Mouse (Mus musculus): Measurements from ENCODE around the gene Maco1. TPM values are rescaled to one million over a fixed set of nuclear protein-coding genes. Genes with fewer than 3 reads are reported as not detected.

The Maco1 gene
- polyA plus RNA-seq, 1 experiment from 2014 or later, result 115 TPM

DNA sequence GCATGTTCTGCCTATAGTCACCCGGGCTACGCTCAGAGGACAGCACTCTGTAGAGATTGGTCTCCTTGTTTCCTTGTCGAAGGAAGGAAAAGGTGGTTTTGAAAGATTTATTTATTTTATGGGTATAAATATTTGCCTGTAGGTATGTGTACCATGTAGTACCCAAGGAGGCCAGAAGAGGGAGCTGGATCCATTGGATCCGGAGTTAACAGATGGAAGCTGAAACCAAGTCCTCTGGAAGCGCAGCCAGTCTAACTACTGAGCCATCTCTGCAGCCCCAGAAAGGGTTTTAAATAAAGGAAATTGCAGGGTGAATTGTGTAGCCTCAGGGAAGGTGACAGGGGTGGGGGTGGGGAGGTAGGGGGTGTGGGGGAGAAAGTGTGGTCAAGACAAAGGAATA is 68.4 kb downstream of the Maco1 start:
- WGBS, result 51% methylated on average over 5 of the region's 5 CpGs
- Histone ChIP-seq H3K9me3 (ENCODE audit: control insufficient read depth, low read length) (no peaks in the 10 kb centered on the region), H3K27ac (ENCODE audit: low read depth, low read length) (no peak overlapping the region), H3K4me1 (ENCODE audit: control insufficient read depth, insufficient read depth, low read length) (no peaks in the 10 kb centered on the region), H3K4me3 (ENCODE audit: low read depth, low read length) (no peak overlapping the region), H3K27me3 (ENCODE audit: control insufficient read depth, insufficient read depth, low read length) (no peaks in the 10 kb centered on the region), H3K4me2 (ENCODE audit: low read depth, low read length) (no peak overlapping the region), H3K36me3 (ENCODE audit: control insufficient read depth, insufficient read depth, low read length) (no peaks in the 10 kb centered on the region), H3K9ac (replicated peaks; ENCODE audit: low read depth, low read length) (no peak overlapping the region)
- no peak for ATAC-seq (ENCODE audit: low read depth)

GRCm38 (mm10) chr4:134779136-134779934 is 73.8 kb downstream of the Maco1 start:
- Histone ChIP-seq H3K27ac (ENCODE audit: low read depth, low read length) (no peak overlapping the region), H3K36me3 (ENCODE audit: control insufficient read depth, insufficient read depth, low read length) (no peaks in the 10 kb centered on the region), H3K4me3 (ENCODE audit: low read depth, low read length) (no peak overlapping the region), H3K9me3 (ENCODE audit: control insufficient read depth, low read length) (no peaks in the 10 kb centered on the region), H3K4me1 (ENCODE audit: control insufficient read depth, insufficient read depth, low read length) (no peaks in the 10 kb centered on the region), H3K27me3 (ENCODE audit: control insufficient read depth, insufficient read depth, low read length) (no peaks in the 10 kb centered on the region), H3K9ac (replicated peaks; ENCODE audit: low read depth, low read length) (no peak overlapping the region), H3K4me2 (ENCODE audit: low read depth, low read length) (no peak overlapping the region)
- 31% methylated on average over 14 of the region's 14 CpGs for WGBS
- ATAC-seq (ENCODE audit: low read depth), result no peak

DNA sequence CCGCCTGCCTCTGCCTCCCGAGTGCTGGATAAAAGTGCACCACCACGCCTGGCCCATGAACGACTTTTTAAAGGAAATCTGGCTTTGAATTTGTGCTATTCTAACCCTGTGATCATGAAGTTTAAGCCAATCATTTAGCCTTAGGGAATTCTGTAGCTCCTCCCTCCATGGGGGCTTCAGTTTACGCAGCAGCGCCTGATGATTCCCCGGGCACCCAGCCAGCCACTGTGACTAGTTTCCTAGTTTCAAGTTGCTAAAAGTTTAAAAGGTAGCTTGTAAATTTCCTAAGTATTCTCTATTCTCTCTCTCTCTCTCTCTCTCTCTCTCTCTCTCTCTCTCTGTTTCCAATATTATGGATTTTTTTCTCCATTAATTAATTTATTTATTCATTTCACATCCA is 76.9 kb downstream of the Maco1 start:
- Histone ChIP-seq H3K9me3 (ENCODE audit: control insufficient read depth, low read length) (no peaks in the 10 kb centered on the region), H3K36me3 (ENCODE audit: control insufficient read depth, insufficient read depth, low read length) (no peaks in the 10 kb centered on the region), H3K27me3 (ENCODE audit: control insufficient read depth, insufficient read depth, low read length) (no peaks in the 10 kb centered on the region), H3K27ac (ENCODE audit: low read depth, low read length) (no peak overlapping the region), H3K4me1 (ENCODE audit: control insufficient read depth, insufficient read depth, low read length) (peaks cover 4% of the 10 kb centered on the region; the same call in 1 of the 2 replicates), H3K4me2 (ENCODE audit: low read depth, low read length) (no peak overlapping the region), H3K4me3 (ENCODE audit: low read depth, low read length) (no peak overlapping the region), H3K9ac (replicated peaks; ENCODE audit: low read depth, low read length) (no peak overlapping the region)
- no peak for ATAC-seq (ENCODE audit: low read depth)
- WGBS, result 62% methylated on average over 7 of the region's 7 CpGs

DNA sequence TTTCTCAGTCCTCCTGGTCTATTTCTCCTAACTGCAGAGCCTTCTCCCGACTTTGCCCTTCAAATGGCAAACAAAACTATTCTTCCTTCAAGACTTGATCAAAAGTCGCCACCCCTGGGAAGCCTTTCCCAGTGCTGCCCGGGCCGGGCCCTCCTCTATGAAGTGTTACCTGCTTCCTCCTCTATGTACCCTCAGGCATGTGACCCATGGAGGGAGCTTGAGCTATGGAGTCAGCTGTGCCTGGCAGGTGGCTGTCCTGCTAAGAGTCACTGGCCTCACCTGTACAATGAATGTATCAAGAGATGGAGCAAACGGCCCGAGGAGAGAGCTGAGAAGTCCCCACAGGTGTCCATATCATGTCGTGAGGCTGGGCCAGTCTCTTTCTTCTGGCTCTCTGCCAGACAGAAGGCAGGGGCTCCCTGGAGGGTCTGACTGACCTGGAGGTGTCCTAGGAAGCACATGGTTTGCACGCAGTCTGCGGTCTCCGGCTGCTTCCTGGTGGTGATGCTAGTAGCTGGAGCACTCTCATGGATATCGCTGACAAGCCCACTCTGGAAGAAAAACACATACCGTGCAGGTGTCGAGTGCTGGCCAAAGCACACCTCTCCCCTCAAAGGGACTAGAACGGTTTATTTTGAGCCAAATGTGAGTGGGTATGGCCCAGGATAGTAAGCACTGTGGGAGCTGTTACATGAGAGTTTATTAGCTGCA is 77.8 kb downstream of the Maco1 start:
- ATAC-seq (ENCODE audit: low read depth), result no peak
- Histone ChIP-seq H3K4me2 (ENCODE audit: low read depth, low read length) (no peak overlapping the region), H3K4me1 (ENCODE audit: control insufficient read depth, insufficient read depth, low read length) (peaks cover 4% of the 10 kb centered on the region; the same call in 1 of the 2 replicates), H3K27me3 (ENCODE audit: control insufficient read depth, insufficient read depth, low read length) (no peaks in the 10 kb centered on the region), H3K9ac (replicated peaks; ENCODE audit: low read depth, low read length) (no peak overlapping the region), H3K27ac (ENCODE audit: low read depth, low read length) (no peak overlapping the region), H3K9me3 (ENCODE audit: control insufficient read depth, low read length) (no peaks in the 10 kb centered on the region), H3K4me3 (ENCODE audit: low read depth, low read length) (no peak overlapping the region), H3K36me3 (ENCODE audit: control insufficient read depth, insufficient read depth, low read length) (no peaks in the 10 kb centered on the region)
- WGBS, result 66% methylated on average over 13 of the region's 14 CpGs

- no peak overlapping the region for H3K27ac ChIP-seq (ENCODE audit: low read depth, low read length)
- no peak overlapping the region for H3K9ac ChIP-seq (replicated peaks; ENCODE audit: low read depth, low read length)
- no peak overlapping the region for H3K4me2 ChIP-seq (ENCODE audit: low read depth, low read length)
- H3K36me3 ChIP-seq (ENCODE audit: control insufficient read depth, insufficient read depth, low read length), result no peaks in the 10 kb centered on the region
- 88% methylated on average over 6 of the region's 6 CpGs for WGBS
- peaks cover 4% of the 10 kb centered on the region; the same call in 1 of the 2 replicates for H3K4me1 ChIP-seq (ENCODE audit: control insufficient read depth, insufficient read depth, low read length)
- no peak overlapping the region for H3K4me3 ChIP-seq (ENCODE audit: low read depth, low read length)
- H3K9me3 ChIP-seq (ENCODE audit: control insufficient read depth, low read length), result no peaks in the 10 kb centered on the region
- no peak for ATAC-seq (ENCODE audit: low read depth)
- H3K27me3 ChIP-seq (ENCODE audit: control insufficient read depth, insufficient read depth, low read length), result peaks cover 4% of the 10 kb centered on the region; the same call in 1 of the 2 replicates
Observed at GRCm38 (mm10) chr4:134774126-134774525, 79.0 kb downstream of the Maco1 start.

DNA sequence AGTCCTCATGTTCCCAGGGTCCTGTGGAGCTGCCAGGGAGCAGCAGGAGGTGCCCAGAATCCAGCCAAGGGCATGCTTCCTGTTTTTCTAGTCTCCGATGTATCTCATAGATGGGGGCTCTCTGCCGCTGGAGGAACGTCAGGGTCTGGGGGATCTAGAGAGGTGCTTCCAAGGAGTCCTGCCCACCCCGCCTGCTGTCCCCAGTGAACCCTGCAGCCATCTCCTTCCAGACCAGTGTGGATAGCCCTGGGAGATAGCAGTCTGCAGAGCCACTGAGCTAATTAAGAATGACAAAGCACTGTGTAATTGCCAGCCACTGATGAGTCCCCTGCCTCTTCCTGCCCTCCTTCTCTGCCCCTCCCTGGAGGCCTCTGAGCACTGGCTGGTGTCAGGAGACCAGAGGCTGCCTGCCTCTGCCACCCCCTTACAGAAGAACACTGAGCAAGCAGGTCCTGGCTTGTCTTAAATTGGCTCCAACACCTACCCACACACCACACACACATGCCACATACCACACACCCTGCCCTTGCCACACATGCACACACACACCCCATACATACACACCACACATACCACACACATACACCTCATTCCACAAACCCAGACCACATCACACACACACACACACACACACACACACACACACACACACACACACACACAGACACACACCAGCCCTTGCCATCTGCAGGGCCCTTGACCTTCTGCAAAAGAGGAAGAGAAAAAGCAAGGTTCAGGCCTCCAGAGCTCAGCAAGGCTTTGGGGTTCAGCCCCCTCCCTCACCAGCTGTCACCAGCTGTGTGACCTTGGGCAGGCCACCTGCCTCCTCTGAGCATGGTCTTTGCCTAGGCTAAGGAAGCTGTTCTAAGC is 80.1 kb downstream of the Maco1 start:
- H3K9me3 ChIP-seq (ENCODE audit: control insufficient read depth, low read length), result no peaks in the 10 kb centered on the region
- no peak overlapping the region for H3K27ac ChIP-seq (ENCODE audit: low read depth, low read length)
- ATAC-seq (ENCODE audit: low read depth), result peak; percentile 38; the same call in 1 of the 2 replicates
- H3K36me3 ChIP-seq (ENCODE audit: control insufficient read depth, insufficient read depth, low read length), result no peaks in the 10 kb centered on the region
- peaks cover 4% of the 10 kb centered on the region; the same call in 1 of the 2 replicates for H3K27me3 ChIP-seq (ENCODE audit: control insufficient read depth, insufficient read depth, low read length)
- H3K9ac ChIP-seq (replicated peaks; ENCODE audit: low read depth, low read length), result no peak overlapping the region
- H3K4me1 ChIP-seq (ENCODE audit: control insufficient read depth, insufficient read depth, low read length), result peaks cover 4% of the 10 kb centered on the region; the same call in 1 of the 2 replicates
- H3K4me2 ChIP-seq (ENCODE audit: low read depth, low read length), result no peak overlapping the region
- H3K4me3 ChIP-seq (ENCODE audit: low read depth, low read length), result no peak overlapping the region
- 12% methylated on average over 4 of the region's 4 CpGs for whole genome bisulfite sequencing

GRCm38 (mm10) chr4:134769891-134770290 is 83.3 kb downstream of the Maco1 start:
- Histone ChIP-seq H3K27me3 (ENCODE audit: control insufficient read depth, insufficient read depth, low read length) (peaks cover 6% of the 10 kb centered on the region; the same call in 1 of the 2 replicates), H3K27ac (ENCODE audit: low read depth, low read length) (no peak overlapping the region), H3K4me3 (ENCODE audit: low read depth, low read length) (no peak overlapping the region), H3K4me1 (ENCODE audit: control insufficient read depth, insufficient read depth, low read length) (peaks cover 10% of the 10 kb centered on the region; the same call in 1 of the 2 replicates), H3K9ac (replicated peaks; ENCODE audit: low read depth, low read length) (no peak overlapping the region), H3K4me2 (ENCODE audit: low read depth, low read length) (no peak overlapping the region), H3K9me3 (ENCODE audit: control insufficient read depth, low read length) (no peaks in the 10 kb centered on the region), H3K36me3 (ENCODE audit: control insufficient read depth, insufficient read depth, low read length) (no peaks in the 10 kb centered on the region)
- 75% methylated on average over 7 of the region's 7 CpGs for WGBS
- no peak for ATAC-seq (ENCODE audit: low read depth)

GRCm38 (mm10) chr4:134769081-134769811 is 83.9 kb downstream of the Maco1 start:
- WGBS, result 70% methylated on average over 7 of the region's 7 CpGs
- Histone ChIP-seq H3K4me3 (ENCODE audit: low read depth, low read length) (no peak overlapping the region), H3K27me3 (ENCODE audit: control insufficient read depth, insufficient read depth, low read length) (peaks cover 6% of the 10 kb centered on the region; the same call in 1 of the 2 replicates), H3K36me3 (ENCODE audit: control insufficient read depth, insufficient read depth, low read length) (no peaks in the 10 kb centered on the region), H3K27ac (ENCODE audit: low read depth, low read length) (no peak overlapping the region), H3K4me2 (ENCODE audit: low read depth, low read length) (no peak overlapping the region), H3K4me1 (ENCODE audit: control insufficient read depth, insufficient read depth, low read length) (peaks cover 10% of the 10 kb centered on the region; the same call in 1 of the 2 replicates), H3K9me3 (ENCODE audit: control insufficient read depth, low read length) (no peaks in the 10 kb centered on the region), H3K9ac (replicated peaks; ENCODE audit: low read depth, low read length) (no peak overlapping the region)
- ATAC-seq (ENCODE audit: low read depth), result no peak
